Mouse (Mus musculus): ENCODE measurements at regions not wholly inside any gene's neighbourhood (a gene's known extent, or its start where the extent isn't known, plus 50 kb on each side); places are given as distances from the start of the nearest gene placed in this dataset.
"Not testable (repeated sequence)": the region's sequence is repeated elsewhere in the genome, so short reads cannot be mapped to it uniquely, and the experiment has no call there.

- no peak for DNase-seq (ENCODE audit: low spot score)
These were observed 78.9 kb downstream of the Smgc start for GRCm38 (mm10) chr15:91916946-91917345.

- DNase-seq (ENCODE audit: low spot score): no peak
These were observed 79.8 kb downstream of the Smgc start for GRCm38 (mm10) chr15:91917877-91918276.

GRCm38 (mm10) chr15:91924542-91924941 is 86.5 kb downstream of the Smgc start:
- no peak for DNase-seq (ENCODE audit: low spot score)

- DNase-seq (ENCODE audit: low spot score): no peak
These were observed 89.4 kb downstream of the Smgc start for GRCm38 (mm10) chr15:91927492-91927891.

GRCm38 (mm10) chr15:91928511-91928910 is 90.4 kb downstream of the Smgc start:
- DNase-seq (ENCODE audit: low spot score): no peak

- DNase-seq (ENCODE audit: low spot score): no peak
These were observed 93.7 kb upstream of the Cntn1 start for GRCm38 (mm10) chr15:91957273-91957672.

- no peak for DNase-seq (ENCODE audit: low spot score)
These were observed 85.8 kb upstream of the Cntn1 start for GRCm38 (mm10) chr15:91965172-91965571.

- DNase-seq (ENCODE audit: low spot score): peak; percentile 47
These were observed 81.6 kb upstream of the Cntn1 start for GRCm38 (mm10) chr15:91969378-91969777.

GRCm38 (mm10) chr15:91971411-91971810 is 79.6 kb upstream of the Cntn1 start:
- no peak for DNase-seq (ENCODE audit: low spot score)

- no peak for DNase-seq (ENCODE audit: low spot score)
These were observed 79.1 kb upstream of the Cntn1 start for GRCm38 (mm10) chr15:91971846-91972245.

GRCm38 (mm10) chr15:91975606-91976005 is 75.4 kb upstream of the Cntn1 start:
- DNase-seq (ENCODE audit: low spot score): no peak

GRCm38 (mm10) chr15:91983186-91983585 is 67.8 kb upstream of the Cntn1 start:
- not testable (repeated sequence) for DNase-seq (ENCODE audit: low spot score)

GRCm38 (mm10) chr15:92000086-92000485 is 50.9 kb upstream of the Cntn1 start:
- no peak for DNase-seq (ENCODE audit: low spot score)

Data from ovary, postnatal 36 days (tissue).